Mouse (Mus musculus): ENCODE measurements around the gene Rnf111. TPM values are rescaled to one million over a fixed set of nuclear protein-coding genes. Genes with fewer than 3 reads are reported as not detected.
"Not testable (repeated sequence)": the region's sequence is repeated elsewhere in the genome, so short reads cannot be mapped to it uniquely, and the experiment has no call there.

Rnf111 gene
- total RNA-seq (2021), result 10 to 100 TPM; 41.1 to 44.1 TPM
- long read RNA-seq, experiment 1, full-length matches to known transcripts, result 2 of 9 reads
- long read RNA-seq, experiment 1, partial matches to known transcripts, result 5 of 9 reads
- long read RNA-seq, experiment 1, other reads (novel, unspliced or antisense), result 2 of 9 reads
- long read RNA-seq, experiment 2, partial matches to known transcripts, result 13 of 17 reads
- long read RNA-seq, experiment 2, other reads (novel, unspliced or antisense), result 3 of 17 reads

- DNase-seq (ENCODE audit: low spot score in 2 of 2), result peak; percentile 93 to 94
These were observed at the start of gene Rnf111 for GRCm38 (mm10) chr9:70503626-70504041. Gene Rnf111 (minus strand): TSS chr9:70503725.

GRCm38 (mm10) chr9:70552233-70552632, 48.7 kb upstream of the Rnf111 start:
- not testable (repeated sequence) for DNase-seq (ENCODE audit: low spot score in 2 of 2)

DNA sequence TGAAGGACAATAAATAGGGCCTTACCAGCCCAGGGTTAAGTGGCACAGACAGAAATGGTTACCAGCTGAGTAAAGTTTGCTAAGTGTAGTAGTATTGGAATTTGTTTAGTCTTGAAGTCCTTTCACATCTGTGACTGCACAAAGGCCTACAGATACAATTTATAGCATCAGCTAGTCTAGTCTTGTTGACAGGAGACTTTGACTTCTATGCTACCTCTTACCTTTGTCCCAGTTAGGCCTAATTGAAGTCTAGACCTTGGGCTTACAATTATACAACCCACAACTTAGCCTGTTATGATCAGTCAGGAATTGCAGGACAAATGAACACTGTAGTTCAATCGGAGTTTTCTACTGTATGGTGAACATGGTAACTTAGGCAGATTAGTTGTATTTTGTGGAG, 48.0 kb upstream of the Rnf111 start:
- no peak for DNase-seq (ENCODE audit: low spot score in 2 of 2)

DNA sequence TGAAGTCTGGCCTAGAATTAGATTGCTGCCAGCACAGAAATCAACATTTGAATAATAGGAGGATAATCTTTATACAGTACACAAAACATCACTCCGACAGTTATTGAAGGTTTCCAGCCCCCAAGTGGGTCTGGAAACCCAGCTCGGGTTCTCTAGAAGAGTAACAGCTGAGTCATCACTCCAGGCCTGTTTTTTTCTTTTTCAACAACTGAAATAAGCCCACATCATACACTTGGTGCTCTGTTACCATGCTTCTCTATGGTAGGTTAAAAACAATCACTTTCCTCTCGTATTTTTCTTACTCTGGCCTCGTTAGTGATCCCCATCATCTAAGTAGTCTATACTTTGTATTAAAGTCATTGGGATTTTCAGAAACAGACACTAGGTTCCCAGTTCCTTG, 44.8 kb upstream of the Rnf111 start:
- no peak for DNase-seq (ENCODE audit: low spot score in 2 of 2)

- not testable (repeated sequence) for DNase-seq (ENCODE audit: low spot score in 2 of 2)
These were observed 43.1 kb upstream of the Rnf111 start for GRCm38 (mm10) chr9:70546576-70546975.

GRCm38 (mm10) chr9:70544831-70545230, 41.3 kb upstream of the Rnf111 start:
- DNase-seq (ENCODE audit: low spot score in 2 of 2), result no peak

GRCm38 (mm10) chr9:70543985-70544384, 40.5 kb upstream of the Rnf111 start:
- no peak for DNase-seq (ENCODE audit: low spot score in 2 of 2)

DNA sequence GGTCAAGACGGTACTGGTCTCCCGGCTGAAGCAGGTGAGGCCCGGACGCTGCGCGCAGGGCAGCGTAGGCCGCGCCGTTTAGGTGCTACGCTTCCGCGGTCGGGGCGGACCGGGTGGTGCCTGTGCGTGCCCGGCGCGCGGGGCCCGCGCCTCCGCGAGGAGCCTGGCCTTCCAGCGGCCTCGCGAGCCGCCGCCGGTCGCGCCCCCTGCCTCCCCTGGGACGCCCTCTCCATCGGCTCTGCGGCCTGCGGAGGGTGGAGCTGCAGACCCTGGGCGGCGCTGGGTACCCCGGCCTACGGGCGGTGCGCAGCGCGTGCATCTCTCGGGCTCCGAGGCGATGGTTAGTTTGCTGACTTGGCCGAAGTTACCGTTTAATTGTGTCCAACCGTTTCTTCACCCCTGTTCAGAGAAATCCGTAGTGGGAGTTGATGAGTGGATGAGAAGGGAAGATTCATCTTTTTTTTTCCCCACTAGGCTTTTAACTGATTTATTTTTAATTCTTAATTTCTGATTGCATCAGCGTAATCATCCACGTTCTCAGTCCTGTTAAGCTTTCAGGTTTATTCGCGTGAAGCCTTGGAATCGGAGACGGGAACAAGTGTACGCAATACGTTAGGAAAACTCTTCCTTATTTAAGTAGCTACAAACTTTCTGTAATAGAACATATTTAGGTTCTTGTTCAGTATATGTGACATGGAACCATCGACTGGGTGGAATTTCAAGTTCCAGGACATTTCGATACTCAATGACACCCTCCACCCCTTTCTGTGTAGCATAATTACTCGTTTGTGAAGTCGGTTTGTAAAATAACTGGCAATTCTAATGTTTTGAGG, 39.7 kb upstream of the Rnf111 start:
- DNase-seq (ENCODE audit: low spot score in 2 of 2), result no peak

- DNase-seq (ENCODE audit: low spot score in 2 of 2), result peak; percentile 99 to 100
These were observed 38.9 kb upstream of the Rnf111 start, which contains the start of gene Sltm for GRCm38 (mm10) chr9:70542305-70543041. Gene Sltm (plus strand): TSS chr9:70542754.

DNA sequence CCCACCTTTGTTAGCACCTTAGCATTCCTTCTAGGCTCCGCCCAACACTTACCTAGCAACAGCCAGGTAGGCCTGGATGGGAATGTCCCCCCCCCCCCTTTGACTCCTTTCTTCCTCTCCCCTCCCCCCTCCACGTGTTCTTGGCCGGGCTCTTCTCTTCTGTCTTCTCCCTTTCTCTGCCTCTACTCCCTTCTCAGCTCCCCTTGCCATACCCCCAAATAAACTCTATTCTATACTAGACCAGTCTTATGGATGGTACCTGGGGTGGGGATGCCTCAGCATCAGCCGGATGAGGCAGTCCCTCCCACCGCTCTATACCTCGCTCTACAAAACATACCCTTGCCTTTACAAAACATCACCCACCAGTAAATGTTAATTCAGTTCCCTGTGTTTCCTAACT, 38.1 kb upstream of the Rnf111 start:
- no peak for DNase-seq (ENCODE audit: low spot score in 2 of 2)

DNA sequence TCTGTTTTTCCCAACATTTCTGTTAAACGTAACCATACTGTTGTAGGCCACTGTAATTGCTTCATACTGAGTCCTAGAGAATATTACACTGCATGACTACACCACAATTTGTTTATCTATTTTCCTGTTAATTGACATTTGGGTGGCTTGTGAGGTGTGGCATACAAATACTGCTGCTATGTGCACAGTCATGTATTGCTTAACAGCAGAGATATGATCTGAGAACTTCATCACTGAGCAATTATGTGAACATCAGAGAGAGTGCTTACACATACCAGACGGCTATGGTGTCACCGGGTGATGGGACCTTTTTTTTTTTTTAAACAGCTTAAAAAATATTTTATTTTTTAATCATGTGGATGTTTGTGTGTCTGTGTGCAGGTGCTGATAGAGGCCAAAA, 29.8 kb upstream of the Rnf111 start:
- no peak for DNase-seq (ENCODE audit: low spot score in 2 of 2)

GRCm38 (mm10) chr9:70524366-70524765, 20.8 kb upstream of the Rnf111 start:
- DNase-seq (ENCODE audit: low spot score in 2 of 2), result no peak

DNA sequence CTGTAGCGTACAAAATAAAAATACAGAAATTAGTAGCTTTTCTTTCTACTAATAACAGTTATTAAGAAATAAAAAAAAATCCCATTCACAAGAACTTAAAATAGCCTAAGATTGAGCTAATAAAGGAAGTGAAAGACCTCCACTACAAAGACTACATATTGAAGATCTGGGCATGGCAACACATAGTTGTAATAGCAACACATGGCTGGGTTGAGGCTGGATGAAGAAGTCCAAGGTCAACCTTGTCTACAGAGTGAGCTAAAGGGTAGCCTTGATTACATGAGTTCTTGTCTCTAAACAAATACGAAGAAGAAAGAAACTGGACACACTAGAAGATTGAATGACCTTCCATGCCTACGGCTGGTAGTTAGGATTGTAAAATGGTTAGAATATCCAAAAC, 20.3 kb upstream of the Rnf111 start:
- DNase-seq (ENCODE audit: low spot score in 2 of 2), result no peak

DNA sequence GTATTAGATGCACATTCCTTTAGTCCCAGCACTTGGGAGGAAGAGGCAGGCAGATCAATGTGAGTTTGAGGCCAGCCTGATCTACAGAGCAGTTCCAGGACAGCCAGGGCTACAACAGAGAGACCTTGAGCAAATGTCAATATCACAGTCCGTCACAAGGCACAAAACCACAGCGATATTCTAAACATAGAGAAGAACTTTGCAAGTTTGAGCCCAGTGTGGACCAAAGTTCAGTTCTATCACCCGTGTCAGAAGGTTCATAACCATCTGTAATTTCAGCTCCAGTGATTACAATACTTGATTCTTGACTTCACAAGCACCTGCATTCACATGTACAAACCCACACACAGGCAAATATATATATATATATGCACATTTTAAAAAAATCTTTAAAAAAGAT, 17.1 kb upstream of the Rnf111 start:
- no peak for DNase-seq (ENCODE audit: low spot score in 2 of 2)

GRCm38 (mm10) chr9:70511681-70512080, 8.2 kb upstream of the Rnf111 start:
- no peak for DNase-seq (ENCODE audit: low spot score in 2 of 2)

DNA sequence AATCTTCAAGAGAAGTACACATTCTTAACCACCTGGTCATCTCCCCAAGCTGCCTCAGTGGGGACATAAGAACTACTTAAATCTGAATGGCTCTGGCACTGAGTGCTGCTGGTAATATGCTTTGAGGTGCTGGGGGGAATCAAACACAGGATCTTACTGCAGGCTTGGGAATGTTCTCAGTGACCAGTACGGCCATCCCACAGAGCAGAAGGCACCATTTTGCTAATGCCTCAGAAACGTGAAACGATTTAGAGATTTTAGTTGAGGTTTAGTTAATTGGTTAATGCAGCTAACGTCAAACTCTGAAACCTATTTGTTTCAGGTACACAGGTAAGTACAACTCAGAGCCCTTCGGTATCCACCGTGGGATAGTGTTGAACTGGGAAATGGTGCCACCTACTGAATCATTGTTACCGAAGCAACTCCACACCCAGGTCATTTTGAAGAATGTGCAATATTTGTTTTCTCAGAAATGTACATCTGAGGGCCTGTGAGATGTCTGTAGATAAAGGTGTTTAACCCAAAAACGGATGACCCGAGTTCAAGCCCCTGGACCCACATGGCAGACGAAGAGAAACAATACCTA, 7.6 kb upstream of the Rnf111 start:
- DNase-seq (ENCODE audit: low spot score in 2 of 2), result no peak

DNA sequence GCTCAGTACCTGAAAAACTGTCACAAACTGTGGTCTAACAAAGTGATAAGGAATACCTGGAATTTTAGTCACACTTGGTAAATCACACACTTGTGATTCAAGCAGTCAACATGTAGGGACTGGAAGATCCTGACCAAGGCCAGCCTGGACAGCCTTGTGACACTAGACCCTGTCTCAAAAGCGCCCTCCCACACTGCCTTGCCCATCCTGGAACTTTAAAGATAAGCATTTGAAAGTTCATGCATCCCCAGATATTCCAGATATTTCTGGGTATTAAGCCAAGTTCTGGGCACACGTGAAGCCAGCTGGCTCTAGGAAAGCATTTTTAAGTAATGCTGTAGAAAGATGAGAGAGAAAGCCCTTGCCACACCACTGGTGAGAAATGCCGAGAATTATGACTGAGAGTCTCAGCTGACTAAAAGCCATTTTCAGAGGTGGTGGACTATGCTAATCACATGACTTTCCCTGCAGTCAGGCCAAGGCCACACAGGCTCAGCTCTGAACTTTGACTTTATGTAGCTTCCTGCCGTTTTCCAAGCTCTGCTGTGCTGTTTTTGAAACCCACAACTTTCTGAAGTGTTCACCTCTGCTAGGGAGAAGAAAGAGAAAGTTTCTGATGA, 6.5 kb upstream of the Rnf111 start:
- DNase-seq (ENCODE audit: low spot score in 2 of 2), result no peak

DNA sequence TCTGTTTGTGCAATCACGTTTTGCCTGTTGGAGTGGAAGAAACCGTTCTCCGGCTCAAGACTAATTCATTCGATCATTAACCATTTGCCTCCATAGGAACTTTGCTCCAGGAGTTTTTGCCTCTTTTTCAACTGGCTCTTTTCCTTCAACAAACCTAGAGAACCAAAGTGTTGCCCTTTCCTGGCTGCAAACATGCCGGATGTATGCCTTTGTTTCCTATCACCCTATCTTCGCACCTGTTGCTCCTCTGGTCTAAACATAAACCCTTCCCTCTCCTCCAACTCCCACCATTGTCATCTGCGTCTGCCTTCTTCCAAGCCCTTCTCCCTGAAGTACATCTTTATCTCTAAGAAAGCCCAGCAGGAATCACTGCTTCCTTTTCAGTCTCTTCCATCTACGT, 3.3 kb upstream of the Rnf111 start:
- no peak for DNase-seq (ENCODE audit: low spot score in 2 of 2)

DNA sequence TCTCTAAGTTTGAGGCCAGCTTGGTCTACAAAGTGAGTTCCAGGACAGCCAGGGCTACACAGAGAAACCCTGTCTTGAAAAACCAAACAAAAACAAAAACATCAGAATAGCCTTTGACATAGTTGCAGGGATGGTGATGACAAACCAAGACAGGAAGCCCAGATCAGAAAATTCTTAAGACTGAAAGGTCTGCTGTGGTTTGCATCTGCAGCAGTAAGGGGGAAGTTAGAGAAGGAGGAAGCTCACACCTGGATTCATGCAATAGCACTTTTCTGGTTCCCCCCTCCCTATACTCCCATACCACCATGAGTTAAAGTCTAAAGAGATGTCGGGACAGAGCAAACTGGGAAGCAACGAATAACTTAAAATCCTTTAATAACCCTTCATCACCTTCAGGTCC, 2.7 kb upstream of the Rnf111 start:
- DNase-seq (ENCODE audit: low spot score in 2 of 2), result no peak

DNA sequence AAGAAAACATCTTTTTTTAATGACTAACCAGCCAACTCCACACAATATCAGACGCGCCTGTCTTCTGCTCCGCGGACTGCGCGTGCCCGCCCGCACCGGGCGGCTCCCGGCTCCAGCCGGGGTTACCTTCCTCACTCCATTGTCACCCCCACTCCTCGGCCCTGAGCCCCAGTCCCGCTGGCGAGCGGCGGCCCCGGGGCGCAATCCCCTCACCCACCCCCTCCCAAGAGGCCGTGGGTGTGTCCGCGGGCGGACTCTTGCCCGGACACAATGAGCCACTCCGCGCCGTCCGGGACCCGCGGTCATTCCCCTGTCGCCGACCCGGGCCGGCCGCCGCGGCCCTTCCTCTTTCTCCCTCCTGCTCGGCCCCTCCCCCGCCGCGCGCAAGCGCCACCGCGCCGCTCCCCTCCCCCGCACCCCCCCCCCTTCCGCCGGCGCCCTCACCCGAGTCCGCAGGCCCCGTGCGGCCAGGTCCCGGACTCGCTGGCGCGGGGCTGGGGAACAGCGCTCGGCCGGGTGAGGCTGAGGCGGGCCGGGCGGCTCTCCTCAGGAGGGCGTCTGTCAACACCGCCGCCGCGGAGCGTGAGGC, 416 bp downstream of the Rnf111 start:
- DNase-seq (ENCODE audit: low spot score in 2 of 2), result peak; percentile 35 to 53

Measured in adrenal gland, postnatal 4 days (tissue).